Mouse (Mus musculus): ENCODE results near the gene Zfhx3.

DNA sequence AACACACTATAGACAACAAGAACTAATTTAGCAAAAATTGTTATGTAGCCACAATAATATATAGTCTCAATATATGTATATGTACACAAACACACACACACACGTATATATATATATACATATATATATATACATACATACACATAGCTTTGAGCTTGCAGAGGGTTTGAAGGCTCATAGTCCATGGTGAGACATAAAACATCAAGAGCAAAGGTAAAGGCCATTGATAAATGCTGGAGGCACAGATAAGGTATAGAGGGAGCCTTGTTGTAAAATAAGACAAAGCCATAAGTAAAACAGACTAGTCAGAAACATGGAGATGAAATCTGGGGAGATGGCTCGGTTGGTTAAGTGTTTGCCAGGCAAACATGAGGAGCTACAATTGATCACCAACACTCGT is 91.6 kb downstream of the Zfhx3 start:
- TF ChIP-seq CTCF (IDR thresholded peaks at IDR 0.05; ENCODE audit: low read depth) (no peak), EP300 (IDR thresholded peaks at IDR 0.05; ENCODE audit: low read depth) (no peak)

Measured in liver, embryonic 14.5 days (tissue).